Mouse (Mus musculus) forebrain, embryonic 12.5 days (tissue): ENCODE results near the gene Tacr2. TPM values are rescaled to one million over a fixed set of nuclear protein-coding genes. Genes with fewer than 3 reads are reported as not detected.

ENCODE experiments used
- ATAC-seq: fragments of 200-750 bp; cut with Nextera tagmentation; 2 replicates; pipeline ENCODE4 v1.8.0; 2017; ENCODE audit warnings: moderate TSS enrichment; ENCODE audit not compliant: low FRiP score
- H3K27ac ChIP-seq: fragments of 300-500 bp; sonication (generic); 2 replicates; pipeline ENCODE4 v1.5.1; 2016; ENCODE audit warnings: mild to moderate bottlenecking
- H3K27me3 ChIP-seq: fragments of 300-500 bp; sonication (generic); 2 replicates; pipeline ENCODE4 v1.6.1; 2016; ENCODE audit warnings: mild to moderate bottlenecking
- H3K36me3 ChIP-seq: fragments of 300-500 bp; sonication (generic); replicated peaks from 2 replicates; pipeline ENCODE4 v1.6.1; 2016; ENCODE audit warnings: mild to moderate bottlenecking
- H3K4me1 ChIP-seq: fragments of 300-500 bp; sonication (generic); 2 replicates; pipeline ENCODE4 v1.6.1; 2016
- H3K4me2 ChIP-seq: fragments of 300-500 bp; sonication (generic); 2 replicates; pipeline ENCODE4 v1.6.1; 2016; ENCODE audit warnings: mild to moderate bottlenecking, moderate library complexity
- H3K4me3 ChIP-seq: fragments of 300-500 bp; sonication (generic); replicated peaks from 2 replicates; pipeline ENCODE4 v1.5.1; 2016; ENCODE audit warnings: mild to moderate bottlenecking
- H3K9ac ChIP-seq: fragments of 300-500 bp; sonication (generic); 2 replicates; pipeline ENCODE4 v1.6.1; 2016; ENCODE audit warnings: mild to moderate bottlenecking
- H3K9me3 ChIP-seq: fragments of 300-500 bp; sonication (generic); 2 replicates; pipeline ENCODE4 v1.6.1; 2016
- WGBS: fragments of 180-500 bp; shearing (Covaris S2); methylation state at CpG from one replicate; pipeline ENCODE4 v1.1.7; 2016; 5-methylcytosine and 5-hydroxymethylcytosine counted together
- polyA plus RNA-seq: library from polyadenylated mRNA; unstranded; fragments of >200 nt; fragmentation: Nextera tagmentation; extraction: Ambion mirVana; gene quantifications from 2 replicates; pipeline ENCODE4 v1.2.1, GENCODE M21; 2016

The Tacr2 gene
- polyA plus RNA-seq, 1 experiment from 2014 or later, result not detected

GRCm38 (mm10) chr10:62244067-62244466 is 8.2 kb upstream of the Tacr2 start:
- Histone ChIP-seq H3K9ac (no peak overlapping the region), H3K4me3 (no peak overlapping the region), H3K9me3 (no peaks in the 10 kb centered on the region), H3K4me1 (no peaks in the 10 kb centered on the region), H3K27ac (no peak overlapping the region), H3K36me3 (no peaks in the 10 kb centered on the region), H3K4me2 (no peak overlapping the region), H3K27me3 (0 out of 2 replicates have a peak, but pooled peaks cover 3% of the 10 kb centered on the region)
- WGBS, result 89% methylated on average over 9 of the region's 9 CpGs
- ATAC-seq, result no peak

- 0 out of 2 replicates have a peak, but pooled peaks cover 3% of the 10 kb centered on the region for H3K27me3 ChIP-seq
- ATAC-seq, result no peak
- WGBS, result 67% methylated on average over 3 of the region's 3 CpGs
- no peak overlapping the region for H3K4me2 ChIP-seq
- no peaks in the 10 kb centered on the region for H3K36me3 ChIP-seq
- no peak overlapping the region for H3K9ac ChIP-seq
- H3K27ac ChIP-seq, result no peak overlapping the region
- no peaks in the 10 kb centered on the region for H3K4me1 ChIP-seq
- H3K4me3 ChIP-seq, result no peak overlapping the region
- H3K9me3 ChIP-seq, result no peaks in the 10 kb centered on the region
These were observed 5.1 kb upstream of the Tacr2 start for GRCm38 (mm10) chr10:62247156-62247555.

GRCm38 (mm10) chr10:62247815-62248214 is 4.4 kb upstream of the Tacr2 start:
- no peaks in the 10 kb centered on the region for H3K36me3 ChIP-seq
- 0 out of 2 replicates have a peak, but pooled peaks cover 3% of the 10 kb centered on the region for H3K27me3 ChIP-seq
- H3K4me2 ChIP-seq, result no peak overlapping the region
- H3K4me1 ChIP-seq, result no peaks in the 10 kb centered on the region
- ATAC-seq, result no peak
- no peak overlapping the region for H3K4me3 ChIP-seq
- H3K27ac ChIP-seq, result no peak overlapping the region
- 79% methylated on average over 8 of the region's 8 CpGs for WGBS
- no peak overlapping the region for H3K9ac ChIP-seq
- H3K9me3 ChIP-seq, result no peaks in the 10 kb centered on the region

- WGBS, result 89% methylated on average over 27 of the region's 27 CpGs
- H3K27ac ChIP-seq, result no peak overlapping the region
- H3K9me3 ChIP-seq, result no peaks in the 10 kb centered on the region
- no peak overlapping the region for H3K9ac ChIP-seq
- no peak for ATAC-seq
- H3K4me2 ChIP-seq, result no peak overlapping the region
- no peak overlapping the region for H3K4me3 ChIP-seq
- no peaks in the 10 kb centered on the region for H3K4me1 ChIP-seq
- H3K36me3 ChIP-seq, result no peaks in the 10 kb centered on the region
- 0 out of 2 replicates have a peak, but pooled peaks cover 1% of the 10 kb centered on the region for H3K27me3 ChIP-seq
These were observed 428 bp downstream of the Tacr2 start for GRCm38 (mm10) chr10:62252496-62253235.

DNA sequence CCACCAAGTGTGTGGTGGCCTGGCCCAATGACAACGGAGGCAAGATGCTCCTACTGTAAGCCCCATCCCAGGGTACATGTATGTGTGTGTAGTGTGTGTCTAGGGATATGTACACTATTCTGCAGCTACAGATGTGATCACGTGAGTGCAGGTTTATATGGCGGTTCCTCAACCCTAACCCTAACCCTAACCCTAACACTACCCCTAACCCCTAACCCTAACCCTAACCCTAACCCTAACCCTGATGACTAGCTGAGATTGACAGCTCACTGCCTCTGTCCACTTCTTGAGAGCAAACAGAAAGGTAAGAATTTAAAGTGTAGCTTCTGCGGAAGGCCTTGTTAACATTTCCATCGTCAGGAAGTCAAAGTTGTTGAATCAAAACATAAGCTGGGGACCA is 6.1 kb downstream of the Tacr2 start:
- Histone ChIP-seq H3K9me3 (no peaks in the 10 kb centered on the region), H3K9ac (no peak overlapping the region), H3K4me2 (no peak overlapping the region), H3K27ac (no peak overlapping the region), H3K4me3 (no peak overlapping the region), H3K27me3 (no peaks in the 10 kb centered on the region), H3K4me1 (0 out of 2 replicates have a peak, but pooled peaks cover 3% of the 10 kb centered on the region), H3K36me3 (no peaks in the 10 kb centered on the region)
- no peak for ATAC-seq
- WGBS, result 96% methylated on average over 5 of the region's 5 CpGs

GRCm38 (mm10) chr10:62261115-62261886 is 9.1 kb downstream of the Tacr2 start:
- no peaks in the 10 kb centered on the region for H3K9me3 ChIP-seq
- H3K27me3 ChIP-seq, result no peaks in the 10 kb centered on the region
- WGBS, result 16% methylated on average over 18 of the region's 18 CpGs
- H3K36me3 ChIP-seq, result no peaks in the 10 kb centered on the region
- ATAC-seq, result peak; percentile 75
- H3K4me1 ChIP-seq, result 0 out of 2 replicates have a peak, but pooled peaks cover 3% of the 10 kb centered on the region
- H3K27ac ChIP-seq, result no peak overlapping the region
- H3K4me2 ChIP-seq, result no peak overlapping the region
- H3K4me3 ChIP-seq, result no peak overlapping the region
- H3K9ac ChIP-seq, result no peak overlapping the region

GRCm38 (mm10) chr10:62264299-62264698 is 12.1 kb downstream of the Tacr2 start:
- Histone ChIP-seq H3K4me1 (0 out of 2 replicates have a peak, but pooled peaks cover 3% of the 10 kb centered on the region), H3K36me3 (peaks cover 1% of the 10 kb centered on the region; the same call in 1 of the 2 replicates), H3K4me2 (no peak overlapping the region), H3K9ac (no peak overlapping the region), H3K9me3 (no peaks in the 10 kb centered on the region), H3K4me3 (no peak overlapping the region), H3K27me3 (no peaks in the 10 kb centered on the region), H3K27ac (no peak overlapping the region)
- no peak for ATAC-seq
- 77% methylated on average over 2 of the region's 2 CpGs for WGBS

GRCm38 (mm10) chr10:62269278-62269677 is 17.0 kb downstream of the Tacr2 start:
- H3K9ac ChIP-seq, result no peak overlapping the region
- H3K36me3 ChIP-seq, result peaks cover 11% of the 10 kb centered on the region
- no peak for ATAC-seq
- no peak overlapping the region for H3K4me2 ChIP-seq
- H3K9me3 ChIP-seq, result no peaks in the 10 kb centered on the region
- H3K27me3 ChIP-seq, result no peaks in the 10 kb centered on the region
- H3K27ac ChIP-seq, result no peak overlapping the region
- 85% methylated on average over 16 of the region's 16 CpGs for WGBS
- H3K4me3 ChIP-seq, result no peak overlapping the region
- no peaks in the 10 kb centered on the region for H3K4me1 ChIP-seq

DNA sequence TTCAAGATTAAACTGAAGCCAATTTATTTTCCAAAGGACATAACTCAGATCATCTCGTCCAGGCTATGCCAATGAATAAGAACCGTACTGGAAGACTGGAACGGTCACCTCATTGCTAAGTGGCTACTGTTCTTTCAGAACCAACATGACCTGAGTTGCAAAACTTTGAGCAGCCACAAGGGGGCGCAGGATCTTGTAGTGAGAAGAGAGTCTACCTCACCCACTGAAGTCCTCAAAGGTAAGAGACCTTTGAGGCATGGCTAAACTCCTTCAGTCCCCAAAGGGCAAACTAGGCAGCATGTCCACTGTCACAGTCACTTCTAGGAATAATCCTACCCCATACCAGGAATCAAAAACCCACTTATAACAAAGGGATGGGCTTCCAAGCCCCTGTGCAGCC is 23.0 kb downstream of the Tacr2 start:
- Histone ChIP-seq H3K27ac (no peak overlapping the region), H3K36me3 (peaks cover 14% of the 10 kb centered on the region), H3K27me3 (no peaks in the 10 kb centered on the region), H3K9ac (no peak overlapping the region), H3K4me2 (no peak overlapping the region), H3K4me3 (no peak overlapping the region), H3K4me1 (no peaks in the 10 kb centered on the region), H3K9me3 (no peaks in the 10 kb centered on the region)
- 41% methylated on average over 4 of the region's 4 CpGs for WGBS
- ATAC-seq, result no peak

DNA sequence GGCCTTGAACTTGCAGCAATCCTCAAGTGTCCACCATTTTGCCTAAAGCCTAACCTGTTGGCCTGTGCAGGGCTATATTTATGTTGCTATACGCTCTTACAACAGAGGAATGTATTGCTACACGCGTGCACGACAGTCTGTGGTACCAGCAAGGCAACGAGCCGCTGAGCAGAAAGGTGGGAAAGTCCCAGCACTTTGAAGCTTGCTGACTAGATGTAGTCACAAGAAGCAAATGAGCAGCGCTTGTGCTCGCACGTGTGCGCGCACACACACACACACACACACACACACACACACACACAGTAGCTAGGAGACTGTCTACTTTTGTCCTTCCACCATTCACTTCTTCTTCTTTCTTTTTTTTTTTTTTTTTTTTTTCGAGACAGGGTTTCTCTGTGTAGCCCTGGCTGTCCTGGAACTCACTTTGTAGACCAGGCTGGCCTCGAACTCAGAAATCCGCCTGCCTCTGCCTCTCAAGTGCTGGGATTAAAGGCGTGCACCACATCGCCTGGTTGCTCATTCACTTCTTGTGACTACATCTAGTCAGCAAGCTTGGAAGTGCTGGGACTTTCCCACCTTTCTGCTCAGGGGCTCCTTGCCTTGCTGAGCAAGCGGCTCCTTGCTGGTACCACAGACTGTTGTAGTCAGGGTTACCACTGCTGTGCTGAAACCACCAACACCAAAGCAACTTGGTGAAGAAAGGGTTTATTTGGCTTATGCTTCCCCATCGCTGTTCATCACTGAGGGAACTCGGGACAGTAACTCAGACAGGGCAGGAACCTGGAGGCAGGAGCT is 25.5 kb downstream of the Tacr2 start:
- peaks cover 34% of the 10 kb centered on the region for H3K36me3 ChIP-seq
- ATAC-seq, result no peak
- no peaks in the 10 kb centered on the region for H3K4me1 ChIP-seq
- no peaks in the 10 kb centered on the region for H3K9me3 ChIP-seq
- no peak overlapping the region for H3K27ac ChIP-seq
- no peak overlapping the region for H3K9ac ChIP-seq
- whole genome bisulfite sequencing, result 89% methylated on average over 18 of the region's 19 CpGs
- no peaks in the 10 kb centered on the region for H3K27me3 ChIP-seq
- H3K4me2 ChIP-seq, result no peak overlapping the region
- H3K4me3 ChIP-seq, result no peak overlapping the region

DNA sequence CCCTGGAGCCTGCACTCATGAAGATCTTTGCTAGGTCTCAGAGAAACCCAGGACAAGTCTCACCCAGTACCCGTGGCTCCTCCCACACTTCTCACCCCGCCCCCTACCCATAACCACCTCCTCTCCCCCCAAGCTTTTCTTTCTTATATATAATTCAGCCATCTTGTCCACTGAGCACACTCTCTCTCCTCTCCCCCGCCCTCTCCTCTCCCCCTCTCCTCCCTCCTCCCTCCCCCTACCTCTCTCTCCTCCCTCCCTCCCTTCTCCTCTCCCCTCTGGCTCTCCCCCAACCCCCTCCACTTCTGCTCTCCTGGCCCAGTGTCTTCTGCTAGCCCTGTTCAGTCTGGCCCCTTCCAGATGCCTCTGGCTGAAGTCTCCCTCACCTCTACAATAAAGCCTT is 26.8 kb downstream of the Tacr2 start:
- no peaks in the 10 kb centered on the region for H3K27me3 ChIP-seq
- H3K4me2 ChIP-seq, result no peak overlapping the region
- no peak for ATAC-seq
- no peak overlapping the region for H3K27ac ChIP-seq
- no peak overlapping the region for H3K9ac ChIP-seq
- H3K9me3 ChIP-seq, result no peaks in the 10 kb centered on the region
- H3K4me1 ChIP-seq, result no peaks in the 10 kb centered on the region
- no peak overlapping the region for H3K4me3 ChIP-seq
- 73% methylated on average over 3 of the region's 3 CpGs for WGBS
- peaks cover 39% of the 10 kb centered on the region for H3K36me3 ChIP-seq

DNA sequence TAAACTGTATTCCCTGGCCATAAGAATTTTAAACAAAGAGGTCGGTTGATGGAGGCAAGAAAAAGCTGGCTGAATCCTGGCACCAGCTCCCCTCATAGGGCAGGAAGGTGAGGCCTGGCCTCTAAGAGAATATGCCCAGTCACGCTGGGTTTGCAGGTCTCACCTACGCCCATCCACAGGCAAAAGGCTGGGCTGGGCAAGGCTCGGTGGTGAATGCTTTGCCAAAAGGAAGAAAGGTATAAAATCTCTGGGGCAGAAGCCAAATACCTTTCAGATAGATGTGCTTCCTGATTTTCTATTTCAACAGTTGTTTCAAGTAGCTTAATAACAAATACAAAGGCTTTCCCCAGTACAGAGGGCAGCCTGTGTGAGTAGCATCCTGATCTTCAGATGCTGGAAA is 27.4 kb downstream of the Tacr2 start:
- Histone ChIP-seq H3K9me3 (no peaks in the 10 kb centered on the region), H3K27me3 (no peaks in the 10 kb centered on the region), H3K36me3 (peaks cover 38% of the 10 kb centered on the region), H3K4me3 (no peak overlapping the region), H3K27ac (no peak overlapping the region), H3K4me2 (no peak overlapping the region), H3K9ac (no peak overlapping the region), H3K4me1 (no peaks in the 10 kb centered on the region)
- 84% methylated on average over 4 of the region's 4 CpGs for WGBS
- no peak for ATAC-seq
